Mouse (Mus musculus): ENCODE measurements around the gene Ust.

GRCm38 (mm10) chr10:8290661-8291060 lies 228.0 kb downstream of the Ust start:
- TF ChIP-seq CTCF (IDR thresholded peaks at IDR 0.05; ENCODE audit: low read depth, low read length) (no peak), GATA2 (IDR thresholded peaks at IDR 0.05; ENCODE audit: borderline replicate concordance, low read depth, low read length) (no peak), POLR2AphosphoS5 (IDR thresholded peaks at IDR 0.05; ENCODE audit: insufficient replicate concordance, low read depth, low read length) (no peak), GATA1 (IDR thresholded peaks at IDR 0.05; ENCODE audit: borderline replicate concordance, low read length) (no peak)

Data from G1E (cell line).